Mouse (Mus musculus): ENCODE data around the gene Hist1h2ab. TPM values are rescaled to one million over a fixed set of nuclear protein-coding genes. Genes with fewer than 3 reads are reported as not detected.
"Not testable (repeated sequence)": the region's sequence is repeated elsewhere in the genome, so short reads cannot be mapped to it uniquely, and the experiment has no call there.

Hist1h2ab gene
- polyA plus RNA-seq, 1 experiment = 8.4 TPM

GRCm38 (mm10) chr13:23716261-23717042 is 34.5 kb upstream of the Hist1h2ab start:
- Histone ChIP-seq H3K4me1 (ENCODE audit: control insufficient read depth, insufficient read depth, low read length) (peaks cover 33% of the 10 kb centered on the region), H3K4me3 (ENCODE audit: insufficient read depth, low read length) (no peak overlapping the region), H3K27ac (ENCODE audit: insufficient read depth, low read depth, low read length) (peak overlapping the region; percentile 6)
- TF ChIP-seq POLR2A (IDR thresholded peaks at IDR 0.05; ENCODE audit: borderline replicate concordance, low read depth, low read length) (no peak), CTCF (IDR thresholded peaks at IDR 0.05; ENCODE audit: low read depth, low read length) (no peak)

GRCm38 (mm10) chr13:23717176-23717575 is 33.8 kb upstream of the Hist1h2ab start:
- H3K27ac ChIP-seq (ENCODE audit: insufficient read depth, low read depth, low read length) = peak overlapping the region; percentile 89
- TF ChIP-seq CTCF (IDR thresholded peaks at IDR 0.05; ENCODE audit: low read depth, low read length) = no peak
- no peak for TF ChIP-seq POLR2A (IDR thresholded peaks at IDR 0.05; ENCODE audit: borderline replicate concordance, low read depth, low read length)
- peaks cover 26% of the 10 kb centered on the region for H3K4me1 ChIP-seq (ENCODE audit: control insufficient read depth, insufficient read depth, low read length)
- no peak overlapping the region for H3K4me3 ChIP-seq (ENCODE audit: insufficient read depth, low read length)

DNA sequence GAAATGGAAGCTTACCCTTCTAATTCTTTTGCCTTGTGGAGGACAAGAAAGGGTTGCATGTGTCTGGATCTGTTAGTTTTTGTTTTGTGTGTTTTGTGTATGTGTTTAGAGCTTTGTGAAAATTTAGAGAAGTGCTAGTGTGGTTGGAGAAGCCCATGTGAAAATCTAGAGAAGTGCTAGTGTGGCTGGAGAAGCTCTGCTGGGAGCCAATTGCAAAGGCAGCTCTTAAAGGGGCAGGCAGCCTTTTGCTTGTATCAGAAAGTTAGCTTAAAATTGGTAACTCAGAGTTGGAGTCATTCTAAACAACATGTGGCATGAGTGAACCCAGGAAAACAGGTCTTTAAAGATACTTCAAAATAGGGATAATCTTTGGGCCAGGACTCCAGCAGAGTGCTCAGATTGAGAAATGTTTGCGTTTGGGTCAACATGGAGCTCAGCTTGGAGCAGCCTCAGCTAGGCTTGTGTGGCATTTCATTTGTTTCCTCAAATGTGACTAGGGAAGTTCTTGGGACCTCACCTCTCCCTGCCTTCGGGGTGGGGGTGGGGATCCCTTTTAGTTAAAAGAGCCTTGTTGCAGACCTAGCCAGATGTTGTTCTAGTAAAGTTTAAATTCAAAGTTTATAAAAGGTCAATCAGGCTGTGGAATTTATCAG is 33.2 kb upstream of the Hist1h2ab start:
- H3K4me1 ChIP-seq (ENCODE audit: control insufficient read depth, insufficient read depth, low read length) = peaks cover 23% of the 10 kb centered on the region
- H3K4me3 ChIP-seq (ENCODE audit: insufficient read depth, low read length) = not testable (repeated sequence)
- H3K27ac ChIP-seq (ENCODE audit: insufficient read depth, low read depth, low read length) = peak overlapping the region; percentile 89

DNA sequence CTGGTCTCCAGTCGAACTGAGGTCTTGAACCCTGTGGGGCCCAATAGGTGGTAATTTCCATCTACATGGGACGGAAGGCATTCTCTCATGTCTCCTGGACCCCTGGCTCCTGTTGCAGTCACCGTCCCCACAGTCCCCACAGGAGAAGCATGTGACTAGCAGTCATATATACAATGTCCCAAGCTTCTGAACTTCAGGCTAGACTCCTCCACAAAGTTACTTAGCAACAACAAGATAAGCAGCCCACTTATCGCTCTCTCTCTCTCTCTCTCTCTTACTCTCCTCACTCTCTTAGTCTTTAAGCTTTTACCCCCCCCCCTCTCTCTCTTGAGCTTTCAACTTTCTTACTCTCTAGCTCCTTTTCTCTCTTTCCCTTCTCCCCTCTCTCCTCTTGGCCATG is 26.7 kb upstream of the Hist1h2ab start:
- peaks cover 14% of the 10 kb centered on the region for H3K4me1 ChIP-seq (ENCODE audit: control insufficient read depth, insufficient read depth, low read length)

DNA sequence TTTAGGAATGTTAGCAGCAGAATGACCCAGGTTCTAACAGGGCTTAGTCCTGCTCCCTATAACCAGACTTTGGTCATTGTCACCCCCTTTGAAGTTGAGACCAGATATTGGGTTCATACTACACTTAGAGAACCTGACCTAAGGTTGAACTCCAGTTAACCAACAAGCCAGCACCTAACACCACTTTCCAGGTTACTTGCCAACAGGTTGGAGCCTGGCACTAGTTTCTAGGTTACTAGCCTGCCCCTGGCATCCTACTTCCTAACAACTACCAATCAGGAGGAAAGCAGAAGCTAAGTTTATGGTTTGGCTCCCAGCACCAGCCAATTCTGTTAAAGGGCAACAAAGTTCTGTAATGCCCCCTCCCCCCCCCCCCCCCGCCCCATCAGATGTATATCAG is 25.7 kb upstream of the Hist1h2ab start:
- no peak for TF ChIP-seq POLR2A (IDR thresholded peaks at IDR 0.05; ENCODE audit: borderline replicate concordance, low read depth, low read length)
- no peak for TF ChIP-seq CTCF (IDR thresholded peaks at IDR 0.05; ENCODE audit: low read depth, low read length)
- Histone ChIP-seq H3K4me3 (ENCODE audit: insufficient read depth, low read length) (no peak overlapping the region), H3K27ac (ENCODE audit: insufficient read depth, low read depth, low read length) (no peak overlapping the region), H3K4me1 (ENCODE audit: control insufficient read depth, insufficient read depth, low read length) (peaks cover 18% of the 10 kb centered on the region)

More for the DNA sequence above, 26.7 kb upstream of the Hist1h2ab start:
- TF ChIP-seq CTCF (IDR thresholded peaks at IDR 0.05; ENCODE audit: low read depth, low read length) (no peak), POLR2A (IDR thresholded peaks at IDR 0.05; ENCODE audit: borderline replicate concordance, low read depth, low read length) (no peak)
- H3K27ac ChIP-seq (ENCODE audit: insufficient read depth, low read depth, low read length) = no peak overlapping the region
- no peak overlapping the region for H3K4me3 ChIP-seq (ENCODE audit: insufficient read depth, low read length)

DNA sequence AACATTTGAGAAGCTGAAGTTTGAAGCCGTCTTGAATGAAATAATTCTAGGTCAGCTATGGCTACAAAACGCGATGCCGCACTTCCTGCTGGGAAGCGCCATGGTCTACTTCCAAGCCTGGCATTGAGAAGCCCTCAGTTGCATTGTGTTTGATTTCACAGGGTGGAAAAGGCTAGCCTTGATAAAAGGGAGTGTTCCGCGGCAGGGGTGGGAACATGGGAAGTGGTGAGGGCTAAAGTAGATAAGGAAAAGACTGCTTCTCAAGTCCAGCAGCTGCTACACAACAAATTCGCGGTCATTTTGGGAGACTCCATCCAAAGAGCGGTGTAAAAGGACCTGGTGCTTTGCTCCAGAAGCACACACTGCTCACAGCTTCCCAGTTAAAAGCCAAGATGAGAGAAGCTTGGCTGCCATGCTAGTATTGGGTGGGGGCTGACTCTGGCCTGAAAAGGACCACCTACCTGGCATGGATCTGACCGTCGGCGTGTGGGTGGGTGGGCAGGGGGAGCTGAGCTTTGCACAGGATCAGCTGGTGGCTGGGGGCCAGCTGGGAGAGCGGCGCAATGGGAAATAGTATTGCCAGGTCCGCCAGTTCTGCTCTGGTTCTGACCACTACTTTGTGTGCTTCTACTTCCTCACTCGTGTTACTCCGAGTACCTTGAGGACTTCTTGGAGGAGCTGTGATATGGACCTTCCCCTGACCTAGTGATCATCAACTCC is 22.3 kb upstream of the Hist1h2ab start:
- no peak for TF ChIP-seq CTCF (IDR thresholded peaks at IDR 0.05; ENCODE audit: low read depth, low read length)
- Histone ChIP-seq H3K4me1 (ENCODE audit: control insufficient read depth, insufficient read depth, low read length) (peaks cover 19% of the 10 kb centered on the region), H3K4me3 (ENCODE audit: insufficient read depth, low read length) (no peak overlapping the region), H3K27ac (ENCODE audit: insufficient read depth, low read depth, low read length) (no peak overlapping the region; the same call in 1 of the 2 replicates)

- TF ChIP-seq CTCF (IDR thresholded peaks at IDR 0.05; ENCODE audit: low read depth, low read length) (no peak), POLR2A (IDR thresholded peaks at IDR 0.05; ENCODE audit: borderline replicate concordance, low read depth, low read length) (no peak)
- Histone ChIP-seq H3K27ac (ENCODE audit: insufficient read depth, low read depth, low read length) (no peak overlapping the region; the same call in 1 of the 2 replicates), H3K4me1 (ENCODE audit: control insufficient read depth, insufficient read depth, low read length) (peaks cover 19% of the 10 kb centered on the region), H3K4me3 (ENCODE audit: insufficient read depth, low read length) (no peak overlapping the region)
Measured at GRCm38 (mm10) chr13:23729192-23729525, 21.8 kb upstream of the Hist1h2ab start.

GRCm38 (mm10) chr13:23729706-23730105 is 21.2 kb upstream of the Hist1h2ab start:
- TF ChIP-seq POLR2A (IDR thresholded peaks at IDR 0.05; ENCODE audit: borderline replicate concordance, low read depth, low read length) = no peak
- no peak for TF ChIP-seq CTCF (IDR thresholded peaks at IDR 0.05; ENCODE audit: low read depth, low read length)
- H3K4me1 ChIP-seq (ENCODE audit: control insufficient read depth, insufficient read depth, low read length) = peaks cover 19% of the 10 kb centered on the region
- H3K4me3 ChIP-seq (ENCODE audit: insufficient read depth, low read length) = no peak overlapping the region
- H3K27ac ChIP-seq (ENCODE audit: insufficient read depth, low read depth, low read length) = no peak overlapping the region

DNA sequence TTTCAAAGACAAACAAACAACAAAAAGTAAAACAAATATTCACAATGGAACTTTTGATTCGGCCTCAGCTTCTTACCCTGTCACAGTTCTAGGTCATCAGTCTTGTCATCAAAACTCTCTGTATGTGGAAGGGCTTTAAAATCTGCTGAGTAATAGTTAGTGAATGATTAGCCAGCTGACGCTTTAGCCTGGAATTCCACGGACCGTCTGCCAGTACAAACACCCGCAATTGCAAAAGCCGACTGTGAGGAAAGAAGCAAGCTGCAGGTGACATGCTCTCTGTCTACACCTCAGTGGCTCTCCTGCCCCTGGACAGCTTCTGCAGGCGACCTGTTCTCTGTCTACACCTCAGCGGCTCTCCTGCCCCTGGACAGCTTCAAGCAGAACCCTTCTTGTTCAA is 20.4 kb upstream of the Hist1h2ab start:
- TF ChIP-seq CTCF (IDR thresholded peaks at IDR 0.05; ENCODE audit: low read depth, low read length) = no peak
- no peak for TF ChIP-seq POLR2A (IDR thresholded peaks at IDR 0.05; ENCODE audit: borderline replicate concordance, low read depth, low read length)
- peaks cover 19% of the 10 kb centered on the region for H3K4me1 ChIP-seq (ENCODE audit: control insufficient read depth, insufficient read depth, low read length)
- H3K27ac ChIP-seq (ENCODE audit: insufficient read depth, low read depth, low read length) = no peak overlapping the region
- H3K4me3 ChIP-seq (ENCODE audit: insufficient read depth, low read length) = no peak overlapping the region
